Mouse (Mus musculus) cortical plate, adult 2 months (tissue): ENCODE data around the gene Scamp1. TPM values are rescaled to one million over a fixed set of nuclear protein-coding genes. Genes with fewer than 3 reads are reported as not detected.

ENCODE experiments used
- H3K27ac ChIP-seq: fragments of 200-500 bp; 2 replicates; pipeline ENCODE4 v1.5.1; 2012; ENCODE audit warnings: low read length, control low read depth, inconsistent platforms; ENCODE audit not compliant: insufficient read depth
- H3K4me1 ChIP-seq: fragments of 200-500 bp; 2 replicates; pipeline ENCODE4 v1.6.1; 2011; ENCODE audit warnings: low read length; ENCODE audit not compliant: control insufficient read depth, insufficient read depth
- H3K4me3 ChIP-seq: fragments of 200-500 bp; 2 replicates; pipeline ENCODE4 v1.5.1; 2011; ENCODE audit warnings: mild to moderate bottlenecking, low read length, control low read depth; ENCODE audit not compliant: insufficient read depth
- CTCF ChIP-seq: fragments of 200-500 bp; IDR thresholded peaks from 2 replicates; pipeline ENCODE4 v1.5.1; 2011; ENCODE audit warnings: mild to moderate bottlenecking, control low read depth, low read length; ENCODE audit not compliant: insufficient read depth; ENCODE audit errors: extremely low read depth
- POLR2A ChIP-seq: fragments of 200-500 bp; IDR thresholded peaks from 2 replicates; pipeline ENCODE4 v1.6.1; 2011; ENCODE audit warnings: mild to moderate bottlenecking, low read length, control low read depth; ENCODE audit not compliant: insufficient read depth; ENCODE audit errors: extremely low read depth
- polyA plus RNA-seq: library from polyadenylated mRNA; depleted of rRNA; stranded (reverse); fragments of >200 nt; gene quantifications from 2 replicates; pipeline ENCODE4 v1.2.3, GENCODE M21; 2012

Gene Scamp1
- polyA plus RNA-seq, 1 experiment = 101 TPM

DNA sequence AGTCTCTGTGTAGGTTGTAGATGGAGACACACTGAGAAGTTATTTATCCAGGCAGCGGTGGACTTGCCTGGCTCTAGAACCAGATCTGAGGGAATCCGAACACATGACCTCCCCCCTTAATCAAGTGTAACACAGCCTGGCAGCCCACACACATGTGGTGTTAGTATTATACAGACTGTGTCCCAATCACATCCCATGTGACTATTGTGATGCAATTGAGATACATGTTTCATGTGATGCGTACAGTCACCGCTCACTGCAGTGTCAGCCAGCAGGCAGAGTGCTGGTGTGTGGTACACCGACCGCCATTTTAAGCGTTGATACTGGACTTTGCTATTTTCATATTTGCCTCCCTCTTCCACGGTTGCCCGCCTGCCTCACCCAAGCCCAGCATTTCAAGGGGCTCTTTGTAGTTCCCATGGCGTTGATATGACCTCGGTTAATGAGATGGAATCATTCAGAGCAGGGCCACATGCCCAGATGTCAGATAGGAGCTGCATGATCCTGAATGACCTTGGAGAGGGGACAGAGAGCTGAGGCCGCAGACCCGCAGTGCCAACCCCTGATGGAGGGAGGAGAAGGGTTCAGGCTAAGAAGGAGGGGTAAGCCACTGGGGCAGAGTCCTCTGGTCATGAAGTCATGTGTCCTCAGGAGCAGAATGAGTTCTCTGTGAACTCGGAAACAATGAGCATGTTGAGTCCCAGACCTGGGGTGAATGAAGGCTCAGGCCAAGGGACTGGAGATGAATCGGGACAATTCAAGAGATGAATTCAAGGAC is 112.9 kb downstream of the Scamp1 start:
- no peak overlapping the region for H3K27ac ChIP-seq
- no peak for TF ChIP-seq POLR2A
- TF ChIP-seq CTCF = no peak
- no peak overlapping the region for H3K4me3 ChIP-seq
- no peaks in the 10 kb centered on the region for H3K4me1 ChIP-seq

GRCm38 (mm10) chr13:94171612-94172011 is 114.0 kb downstream of the Scamp1 start:
- no peaks in the 10 kb centered on the region for H3K4me1 ChIP-seq
- TF ChIP-seq POLR2A (no peak), CTCF (no peak)
- no peak overlapping the region for H3K27ac ChIP-seq
- no peak overlapping the region for H3K4me3 ChIP-seq

GRCm38 (mm10) chr13:94169325-94169916 is 116.2 kb downstream of the Scamp1 start:
- Histone ChIP-seq H3K27ac (no peak overlapping the region), H3K4me3 (no peak overlapping the region), H3K4me1 (no peaks in the 10 kb centered on the region)
- TF ChIP-seq CTCF (no peak), POLR2A (no peak)

DNA sequence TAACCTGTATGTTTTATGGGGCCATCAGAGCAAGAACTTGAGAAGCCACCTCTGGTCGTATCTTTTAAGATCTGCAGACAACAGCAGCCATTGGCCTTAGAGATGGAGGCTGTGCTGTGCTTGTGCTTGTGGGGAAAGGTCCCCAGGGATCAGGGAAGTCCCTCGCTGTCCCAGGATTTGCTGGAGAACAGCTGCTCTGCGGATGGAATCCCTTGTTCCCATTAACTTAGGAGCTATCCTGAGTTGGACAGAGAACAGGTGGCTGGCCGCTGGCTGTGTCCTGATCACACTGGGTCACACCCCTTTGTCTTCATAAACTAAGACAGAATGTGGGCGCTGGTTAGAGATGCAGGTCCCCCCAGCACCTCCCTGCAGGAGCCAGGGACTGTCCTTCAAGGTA is 117.3 kb downstream of the Scamp1 start:
- TF ChIP-seq POLR2A = no peak
- TF ChIP-seq CTCF = no peak
- no peaks in the 10 kb centered on the region for H3K4me1 ChIP-seq
- H3K4me3 ChIP-seq = no peak overlapping the region
- H3K27ac ChIP-seq = no peak overlapping the region

DNA sequence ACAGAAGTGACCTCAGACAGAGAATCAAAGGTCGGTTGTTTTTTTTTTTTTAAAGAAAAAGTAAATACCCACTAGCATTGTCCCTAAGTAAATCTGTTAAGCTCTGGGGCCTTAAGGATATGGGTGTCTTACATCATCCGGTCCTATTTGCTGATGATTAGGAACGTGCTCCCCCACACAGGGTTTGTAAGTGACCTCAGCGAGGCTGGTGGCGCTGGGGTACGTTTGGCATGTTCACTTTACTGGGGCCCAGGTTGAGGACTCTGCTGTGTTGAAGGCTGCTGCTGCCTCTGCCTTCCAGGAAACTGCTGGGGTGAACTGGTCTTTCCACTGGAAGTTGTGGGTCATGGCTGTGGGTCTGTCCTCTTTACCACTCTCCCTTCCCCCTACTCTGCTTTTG is 121.2 kb downstream of the Scamp1 start:
- Histone ChIP-seq H3K4me3 (no peak overlapping the region), H3K27ac (no peak overlapping the region), H3K4me1 (no peaks in the 10 kb centered on the region)
- TF ChIP-seq CTCF (no peak), POLR2A (no peak)

- Histone ChIP-seq H3K27ac (no peak overlapping the region), H3K4me3 (no peak overlapping the region), H3K4me1 (no peaks in the 10 kb centered on the region)
- TF ChIP-seq POLR2A (no peak), CTCF (no peak)
Observed at GRCm38 (mm10) chr13:94159478-94160220, 126.0 kb downstream of the Scamp1 start.

GRCm38 (mm10) chr13:94158864-94159477 is 126.7 kb downstream of the Scamp1 start:
- no peaks in the 10 kb centered on the region for H3K4me1 ChIP-seq
- H3K27ac ChIP-seq = no peak overlapping the region
- no peak for TF ChIP-seq CTCF
- no peak for TF ChIP-seq POLR2A
- H3K4me3 ChIP-seq = no peak overlapping the region

GRCm38 (mm10) chr13:94155657-94156429 is 129.8 kb downstream of the Scamp1 start:
- H3K4me3 ChIP-seq = no peak overlapping the region
- TF ChIP-seq POLR2A = no peak
- TF ChIP-seq CTCF = no peak
- H3K4me1 ChIP-seq = no peaks in the 10 kb centered on the region
- no peak overlapping the region for H3K27ac ChIP-seq
